Mouse (Mus musculus) erythroblast, embryonic 14.5 days (primary cell): ENCODE results near the gene Pik3r5.

Experiments
- GATA1 ChIP-seq: IDR thresholded peaks from 2 replicates; pipeline ENCODE4 v1.6.1; 2012; ENCODE audit warnings: low read length, inconsistent platforms, mixed read lengths
- TAL1 ChIP-seq: IDR thresholded peaks from 3 replicates; pipeline ENCODE4 v1.6.1; 2012; ENCODE audit warnings: low read length, inconsistent platforms, mixed read lengths

DNA sequence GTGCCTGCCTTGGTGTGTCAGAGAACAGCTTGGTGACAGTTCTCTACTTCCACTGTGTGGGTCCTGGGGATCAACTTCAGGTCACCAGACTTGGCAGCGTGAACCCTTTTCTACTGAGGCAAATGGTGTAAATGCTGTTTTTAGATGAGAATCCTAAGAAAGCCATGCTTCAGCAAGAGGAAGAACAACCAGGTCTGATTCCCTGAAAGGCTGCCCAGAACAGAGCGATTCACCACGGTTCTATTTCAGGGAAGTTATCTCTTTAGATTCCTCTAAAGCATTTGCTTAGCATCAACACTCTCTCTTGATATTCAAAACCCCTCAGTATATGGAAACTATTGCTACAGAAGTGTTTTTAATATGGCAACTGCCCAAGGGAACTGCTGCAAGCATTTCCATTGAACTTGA, 46.7 kb downstream of the Pik3r5 start:
- TF ChIP-seq GATA1 (no peak), TAL1 (no peak)
